27 mouse cellular contexts compared by ENCODE assay signal in genomic region chr17:50904463-50904862, GRCm38 (mm10).
DNase-seq lines count a peak whose midpoint lies in the region; ATAC-seq and TF ChIP-seq lines count a peak whose summit lies in the region.
"Had no signal": no experiment of that assay in that cellular context is flagged by ENCODE, and none has a peak within 500 bp of the region (broad histone marks: within the 10 kb centered on the region; RNA-seq: fewer than 3 reads in every experiment).

No protein-coding gene starts in this region.

- intact Hi-C loops in left cerebral cortex, postnatal 25 days (cut with DNase I): no loop called here

- H3K4me1 ChIP-seq in liver, embryonic 12.5 days: peaks cover 4% of the 10 kb centered on the region; the same call in 1 of the 2 replicates
- H3K4me1 ChIP-seq in liver, postnatal 0 days (ENCODE audit: insufficient read depth): no peaks in the 10 kb centered on the region
- H3K4me1 ChIP-seq in liver, embryonic 14.5 days (replicated peaks; ENCODE audit: control insufficient read depth in 2 of 2, insufficient read depth in 2 of 2, low read length in 1 of 2): peaks cover 0 to 2% of the 10 kb centered on the region in 2 experiments; a peak in 2 of 4 replicates
- peaks cover 16% of the 10 kb centered on the region for H3K4me1 ChIP-seq in hindbrain, embryonic 13.5 days (replicated peaks)
- no peaks in the 10 kb centered on the region for H3K4me1 ChIP-seq in cerebellum, adult 2 months (ENCODE audit: control insufficient read depth, insufficient read depth, low read length)
- H3K4me1 ChIP-seq: embryonic facial prominence, embryonic 15.5 days; heart, embryonic 12.5 days; heart, embryonic 15.5 days had no signal

- no peak overlapping the region for H3K9ac ChIP-seq in liver, embryonic 12.5 days
- H3K9ac ChIP-seq in liver, postnatal 0 days (replicated peaks): no peak overlapping the region
- no peak overlapping the region for H3K9ac ChIP-seq in liver, embryonic 14.5 days (replicated peaks)
- H3K9ac ChIP-seq in hindbrain, embryonic 13.5 days: no peak overlapping the region
- H3K9ac ChIP-seq: embryonic facial prominence, embryonic 12.5 days; embryonic facial prominence, embryonic 15.5 days; heart, embryonic 12.5 days; heart, embryonic 15.5 days; hindbrain, embryonic 15.5 days had no signal

- TF ChIP-seq EP300 in liver, postnatal 0 days (IDR thresholded peaks at IDR 0.05; ENCODE audit: low read depth): no peak
- no peak for TF ChIP-seq EP300 in liver, embryonic 14.5 days (IDR thresholded peaks at IDR 0.05; ENCODE audit: low read depth)

- ATAC-seq in liver, embryonic 12.5 days: peak; percentile 85
- ATAC-seq in liver, postnatal 0 days: no peak
- ATAC-seq in liver, embryonic 14.5 days (ENCODE audit: insufficient read depth): peak; percentile 69
- 0 out of 2 replicates have a peak, but pooled peaks have one; percentile 17 for ATAC-seq in megakaryocyte progenitor cell, adult 5-6 weeks (replicated peaks; ENCODE audit: poor library complexity)
- no peak for ATAC-seq in hindbrain, embryonic 13.5 days (ENCODE audit: low FRiP score)
- ATAC-seq: forebrain, embryonic 14.5 days; Patski had no signal

- H3K27me3 ChIP-seq in liver, embryonic 12.5 days (replicated peaks): no peaks in the 10 kb centered on the region
- no peaks in the 10 kb centered on the region for H3K27me3 ChIP-seq in liver, postnatal 0 days (ENCODE audit: insufficient read depth, low read length)
- no peaks in the 10 kb centered on the region for H3K27me3 ChIP-seq in liver, embryonic 14.5 days (ENCODE audit: control insufficient read depth, insufficient read depth, low read length)
- no peaks in the 10 kb centered on the region for H3K27me3 ChIP-seq in hindbrain, embryonic 13.5 days
- no peaks in the 10 kb centered on the region for H3K27me3 ChIP-seq in cerebellum, adult 2 months (ENCODE audit: control insufficient read depth, insufficient read depth, low read length)
- H3K27me3 ChIP-seq: CH12.LX; embryonic facial prominence, embryonic 12.5 days; embryonic facial prominence, embryonic 15.5 days; heart, embryonic 12.5 days; heart, embryonic 15.5 days; hindbrain, embryonic 15.5 days; Patski had no signal

- no peaks in the 10 kb centered on the region for H3K36me3 ChIP-seq in liver, embryonic 12.5 days
- no peaks in the 10 kb centered on the region for H3K36me3 ChIP-seq in liver, postnatal 0 days (replicated peaks; ENCODE audit: insufficient read depth, low read length)
- H3K36me3 ChIP-seq in liver, embryonic 14.5 days (replicated peaks; ENCODE audit: control insufficient read depth, insufficient read depth, low read depth): no peaks in the 10 kb centered on the region
- no peaks in the 10 kb centered on the region for H3K36me3 ChIP-seq in hindbrain, embryonic 13.5 days
- H3K36me3 ChIP-seq: embryonic facial prominence, embryonic 12.5 days; embryonic facial prominence, embryonic 15.5 days; heart, embryonic 12.5 days; heart, embryonic 15.5 days; hindbrain, embryonic 10.5 days; hindbrain, embryonic 15.5 days had no signal

- H3K9me3 ChIP-seq in liver, embryonic 12.5 days (replicated peaks): no peaks in the 10 kb centered on the region
- H3K9me3 ChIP-seq in liver, postnatal 0 days (ENCODE audit: low read length): no peaks in the 10 kb centered on the region
- H3K9me3 ChIP-seq in liver, embryonic 14.5 days (ENCODE audit: control insufficient read depth, low read length): no peaks in the 10 kb centered on the region
- no peaks in the 10 kb centered on the region for H3K9me3 ChIP-seq in hindbrain, embryonic 13.5 days
- H3K9me3 ChIP-seq: embryonic facial prominence, embryonic 12.5 days; embryonic facial prominence, embryonic 15.5 days; G1E; heart, embryonic 12.5 days; heart, embryonic 15.5 days; hindbrain, embryonic 10.5 days; hindbrain, embryonic 15.5 days had no signal

- no peak overlapping the region for H3K4me2 ChIP-seq in liver, embryonic 12.5 days
- H3K4me2 ChIP-seq in liver, postnatal 0 days (ENCODE audit: low read depth, low read length): no peak overlapping the region
- H3K4me2 ChIP-seq in liver, embryonic 14.5 days (ENCODE audit: low read depth): no peak overlapping the region
- no peak overlapping the region for H3K4me2 ChIP-seq in hindbrain, embryonic 13.5 days
- H3K4me2 ChIP-seq: embryonic facial prominence, embryonic 12.5 days; embryonic facial prominence, embryonic 15.5 days; heart, embryonic 12.5 days; heart, embryonic 15.5 days; hindbrain, embryonic 15.5 days had no signal

- 69% methylated on average over 3 of the region's 3 CpGs for WGBS in liver, embryonic 12.5 days (ENCODE audit: insufficient replicate concordance)
- WGBS in liver, postnatal 0 days (ENCODE audit: insufficient replicate concordance): 81% methylated on average over 3 of the region's 3 CpGs
- WGBS in liver, embryonic 14.5 days (ENCODE audit: insufficient replicate concordance): 47% methylated on average over 3 of the region's 3 CpGs
- 83% methylated on average over 3 of the region's 3 CpGs for WGBS in hindbrain, embryonic 13.5 days
- WGBS in cerebellum, adult 2 months: 96% methylated on average over 3 of the region's 3 CpGs

- TF ChIP-seq POLR2A in cerebellum, adult 2 months (IDR thresholded peaks at IDR 0.05; ENCODE audit: borderline replicate concordance, insufficient read depth, low read length): no peak

- no peak overlapping the region for H3K27ac ChIP-seq in liver, embryonic 12.5 days
- no peak overlapping the region for H3K27ac ChIP-seq in liver, postnatal 0 days (ENCODE audit: low read depth)
- no peak overlapping the region for H3K27ac ChIP-seq in liver, embryonic 14.5 days
- H3K27ac ChIP-seq in hindbrain, embryonic 13.5 days: no peak overlapping the region
- H3K27ac ChIP-seq in cerebellum, adult 2 months (ENCODE audit: insufficient read depth, low read length): no peak overlapping the region
- H3K27ac ChIP-seq: embryonic facial prominence, embryonic 12.5 days; embryonic facial prominence, embryonic 15.5 days; heart, embryonic 15.5 days; hindbrain, embryonic 10.5 days; hindbrain, embryonic 15.5 days had no signal

- H3K4me3 ChIP-seq in liver, embryonic 12.5 days: no peak overlapping the region
- no peak overlapping the region for H3K4me3 ChIP-seq in liver, postnatal 0 days (ENCODE audit: low read depth, low read length)
- no peak overlapping the region for H3K4me3 ChIP-seq in liver, embryonic 14.5 days (ENCODE audit: insufficient read depth in 1 of 2, low read depth in 2 of 2, low read length in 2 of 2)
- no peak overlapping the region for H3K4me3 ChIP-seq in hindbrain, embryonic 13.5 days
- H3K4me3 ChIP-seq in cerebellum, adult 2 months (replicated peaks; ENCODE audit: insufficient read depth, low read depth, low read length): no peak overlapping the region
- H3K4me3 ChIP-seq: embryonic facial prominence, embryonic 12.5 days; embryonic facial prominence, embryonic 15.5 days; heart, embryonic 12.5 days; heart, embryonic 15.5 days; hindbrain, embryonic 10.5 days; hindbrain, embryonic 15.5 days had no signal

- DNase-seq in liver, postnatal 0 days: no peak
- peak; percentile 4 to 10 (median 7) for DNase-seq in liver, embryonic 14.5 days (ENCODE audit: low read depth in 3 of 3, low spot score in 3 of 3)
- DNase-seq in left cerebral cortex, postnatal 25 days (ENCODE audit: low spot score in 2 of 2): no peak
- no peak for DNase-seq in cerebellum, adult 2 months
- DNase-seq: adrenal gland, postnatal 10 days; adrenal gland, postnatal 36 days; B cell, adult 2 months; cerebellum, adult 11-12 months; cerebellum, adult 9-10 months; cerebellum, postnatal 25 days; gastrocnemius, postnatal 25 days; heart, adult 18-20 months; heart, postnatal 10 days; heart, postnatal 36 days had no signal

- no peak for TF ChIP-seq CTCF in liver, postnatal 0 days (IDR thresholded peaks at IDR 0.05; ENCODE audit: low read depth)
- no peak for TF ChIP-seq CTCF in liver, embryonic 14.5 days (IDR thresholded peaks at IDR 0.05; ENCODE audit: low read depth)
- TF ChIP-seq CTCF in cerebellum, adult 2 months (IDR thresholded peaks at IDR 0.05; ENCODE audit: borderline replicate concordance, insufficient read depth, low read depth, low read length): no peak

Comparison
In these comparisons a context has a peak if more than half of its experiments do, and no peak if none do; other contexts are left out.
1. ATAC-seq: peak in liver, embryonic 12.5 days (single experiment), liver, embryonic 14.5 days (single experiment) and megakaryocyte progenitor cell, adult 5-6 weeks (single experiment); none in liver, postnatal 0 days (single experiment) and hindbrain, embryonic 13.5 days (single experiment).
2. DNase-seq: peak in liver, embryonic 14.5 days (3 of 3); none in liver, postnatal 0 days (single experiment), left cerebral cortex, postnatal 25 days (0 of 2) and cerebellum, adult 2 months (0 of 2).